Mouse (Mus musculus): Measurements from ENCODE around the gene Theg.

Theg gene

GRCm38 (mm10) chr10:79537271-79537670 is 49.9 kb downstream of the Theg start:
- in situ Hi-C loops (cut with MboI, MseI) = no loop called here

DNA sequence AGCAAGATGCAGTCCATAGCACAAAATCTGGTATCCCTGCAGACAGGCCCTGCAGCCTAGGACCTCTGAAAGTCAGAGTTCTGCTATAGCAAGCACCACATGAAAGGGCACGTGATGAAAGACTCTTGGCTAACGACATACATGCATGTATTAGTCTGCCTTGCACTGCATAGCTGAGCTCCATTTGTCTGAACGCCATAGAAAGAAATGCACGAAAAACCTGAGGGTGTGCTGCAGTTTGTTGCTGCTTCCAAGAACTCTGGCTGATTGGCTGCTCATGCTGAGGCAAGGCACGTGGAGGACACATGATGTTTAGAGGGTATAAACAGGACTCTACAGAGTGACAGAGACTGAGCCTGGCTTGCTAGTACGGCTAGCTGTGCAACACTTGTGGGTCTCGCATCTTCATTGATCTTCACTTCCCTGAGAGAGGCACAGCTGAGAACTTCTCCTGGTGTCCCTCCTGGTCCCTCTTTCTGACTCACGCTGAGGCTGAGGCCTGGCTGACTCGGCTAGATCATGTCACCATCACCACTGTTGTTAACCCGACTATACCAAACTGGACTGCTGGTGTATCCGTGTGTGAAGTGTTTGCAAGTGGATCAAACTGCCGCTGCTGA is 50.6 kb downstream of the Theg start:
- in situ Hi-C loops (cut with MboI, MseI) = no loop called here

DNA sequence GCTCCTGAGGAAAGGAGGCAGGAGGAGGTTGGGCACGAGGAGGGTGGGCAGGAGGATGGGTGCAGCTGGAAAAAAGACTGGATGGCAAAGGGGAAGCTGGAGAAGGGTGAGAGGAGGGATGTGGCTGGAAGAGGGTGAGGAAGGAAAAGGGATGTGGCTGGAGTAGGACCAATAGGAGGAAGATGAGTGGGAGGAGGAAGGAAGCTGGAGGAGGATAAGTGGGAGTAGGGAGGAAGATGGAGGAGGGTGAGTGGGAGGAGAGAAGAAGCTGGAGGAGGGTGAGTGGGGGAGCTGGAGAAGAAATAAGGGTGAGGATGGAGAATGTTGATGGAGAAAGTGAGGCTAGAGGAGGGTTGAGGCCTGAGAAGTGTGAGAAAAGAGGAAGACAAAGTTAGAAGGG is 51.7 kb downstream of the Theg start:
- in situ Hi-C loops (cut with MboI, MseI) = no loop called here

DNA sequence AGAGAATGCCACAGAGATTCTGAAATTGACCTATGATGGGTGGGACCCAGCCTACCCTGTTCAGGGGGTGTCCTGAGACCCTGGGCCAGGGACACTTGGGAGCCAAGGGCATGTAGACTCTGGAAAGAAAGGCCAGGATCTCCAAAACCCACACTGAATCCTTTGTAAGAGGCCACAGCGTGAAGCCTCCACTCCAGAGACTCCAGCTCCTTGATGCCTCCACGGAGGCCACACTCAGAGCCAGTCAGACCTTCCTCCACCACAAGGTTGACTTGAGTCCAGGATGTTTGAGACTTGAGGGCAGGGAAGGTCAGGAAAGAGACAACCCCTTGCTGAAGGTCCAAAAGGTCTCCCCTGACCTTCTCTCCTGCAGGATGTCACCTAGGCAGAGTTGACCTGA is 52.7 kb downstream of the Theg start:
- in situ Hi-C loops (cut with MboI, MseI) = no loop called here

- in situ Hi-C loops (cut with MboI, MseI) = no loop called here
Observed at GRCm38 (mm10) chr10:79533126-79533911, 53.8 kb downstream of the Theg start, which contains the start of gene Plpp2. Gene Plpp2, minus strand, starts transcription at chr10:79533796.

GRCm38 (mm10) chr10:79532678-79533077 is 54.5 kb downstream of the Theg start:
- in situ Hi-C loops (cut with MboI, MseI) = no loop called here

GRCm38 (mm10) chr10:79531593-79531992 is 55.5 kb downstream of the Theg start:
- in situ Hi-C loops (cut with MboI, MseI) = no loop called here

DNA sequence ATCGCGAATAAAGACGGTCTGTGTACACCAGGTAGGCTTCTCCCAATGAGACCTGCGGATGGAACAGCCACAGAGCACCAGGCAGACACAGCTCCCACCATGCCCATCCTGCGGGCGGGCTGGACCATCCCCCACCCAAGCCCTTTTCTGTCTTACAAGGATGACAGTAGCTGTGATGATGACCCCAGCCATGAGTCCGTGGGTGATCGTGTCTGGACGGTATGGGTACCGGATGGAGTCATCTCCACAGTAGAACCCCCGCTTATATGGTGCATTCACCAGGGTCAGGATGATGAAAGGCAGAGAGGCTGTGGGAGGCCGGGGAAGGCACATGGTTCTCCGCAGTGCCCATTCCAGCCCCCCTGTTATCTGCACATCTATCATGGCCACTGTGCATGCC is 56.4 kb downstream of the Theg start:
- in situ Hi-C loops (cut with MboI, MseI) = no loop called here

DNA sequence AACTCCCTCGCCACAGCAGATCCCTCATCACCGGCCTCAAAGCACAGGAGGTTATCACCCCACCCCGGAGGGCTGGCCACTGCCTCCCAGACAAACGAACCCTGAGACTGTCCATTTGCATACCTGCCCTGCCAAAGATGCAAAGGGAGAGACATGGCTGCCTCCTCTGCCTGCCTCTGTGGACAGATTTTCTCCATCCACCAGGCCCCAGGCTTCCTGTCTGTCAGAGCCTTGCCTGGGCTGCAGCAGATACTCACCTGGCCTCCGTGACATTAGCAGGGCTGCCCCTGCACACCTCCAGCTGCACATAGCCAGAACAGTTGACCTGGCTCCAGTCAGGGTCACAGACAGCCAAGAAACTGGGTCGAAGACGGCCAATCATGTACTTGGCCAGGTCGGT is 56.9 kb downstream of the Theg start:
- in situ Hi-C loops (cut with MboI, MseI) = no loop called here

GRCm38 (mm10) chr10:79528081-79528480 is 59.0 kb downstream of the Theg start:
- in situ Hi-C loops (cut with MboI, MseI) = no loop called here

GRCm38 (mm10) chr10:79527453-79527845 is 59.7 kb downstream of the Theg start:
- in situ Hi-C loops (cut with MboI, MseI) = no loop called here

GRCm38 (mm10) chr10:79526661-79527452 is 60.3 kb downstream of the Theg start:
- in situ Hi-C loops (cut with MboI, MseI) = no loop called here

Measured in T-helper 2 cell (primary cell).